Mouse (Mus musculus): ENCODE measurements at regions not wholly inside any gene's neighbourhood (a gene's known extent, or its start where the extent isn't known, plus 50 kb on each side); places are given as distances from the start of the nearest gene placed in this dataset.
"Not testable (repeated sequence)": the region's sequence is repeated elsewhere in the genome, so short reads cannot be mapped to it uniquely, and the experiment has no call there.

DNA sequence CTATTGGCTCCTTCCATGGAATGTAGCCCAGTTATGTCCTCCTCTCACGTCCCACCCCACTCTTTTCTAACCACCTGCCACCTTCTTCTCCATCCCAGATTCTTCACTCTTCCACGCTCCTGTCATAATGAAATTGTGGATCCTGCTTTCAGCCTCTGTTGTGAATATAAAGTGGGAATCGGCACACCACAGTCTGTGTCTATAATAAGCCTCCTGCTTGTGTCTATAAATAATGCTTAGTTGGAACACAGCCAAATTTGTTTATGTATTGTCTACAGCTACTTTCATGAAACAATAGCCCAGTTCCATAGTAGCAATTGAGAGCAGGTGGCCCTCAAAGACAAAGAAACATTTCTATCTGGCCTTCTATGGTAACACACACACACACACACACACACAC lies 137.5 kb upstream of the Rps6ka3 start:
- DNase-seq (ENCODE audit: low spot score) = no peak

DNA sequence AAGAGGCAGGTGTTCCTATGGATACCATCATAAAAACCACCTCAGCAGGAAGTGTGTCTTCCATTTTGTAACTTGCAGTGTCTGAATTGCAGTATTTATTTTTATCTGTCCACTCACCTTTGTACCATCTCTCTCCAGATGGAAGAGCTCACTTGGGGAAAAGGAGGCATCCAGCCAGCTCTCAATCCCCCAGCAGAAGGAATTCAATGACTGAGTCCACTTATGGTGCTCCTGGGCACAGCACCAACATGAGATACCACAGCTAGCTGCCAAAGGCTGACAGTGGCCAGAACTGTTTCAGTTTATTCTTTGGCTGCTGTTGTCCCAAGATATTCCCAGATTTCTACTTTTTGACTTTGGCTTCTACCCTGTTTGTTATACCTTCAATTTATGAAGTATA lies 136.6 kb upstream of the Rps6ka3 start:
- DNase-seq (ENCODE audit: low spot score) = no peak

DNA sequence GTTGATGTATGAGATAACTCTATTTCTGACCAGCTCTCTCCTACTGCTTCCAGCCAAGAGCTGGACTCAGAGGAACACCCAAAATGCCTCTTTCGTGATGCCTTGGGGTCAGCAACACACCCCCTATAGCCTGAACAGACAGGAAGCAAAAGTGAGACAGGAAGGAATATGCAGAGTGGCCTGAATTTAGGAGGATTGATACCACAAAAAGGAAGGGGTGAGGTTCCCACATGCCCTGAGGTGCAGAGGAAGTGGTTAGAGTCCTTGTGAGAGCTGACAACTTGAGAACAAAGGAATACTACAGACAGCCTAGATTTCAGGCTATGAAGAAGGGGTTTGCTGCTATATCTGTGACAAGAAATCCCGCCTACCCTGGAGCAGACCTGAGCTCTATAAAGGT lies 129.6 kb upstream of the Rps6ka3 start:
- no peak for DNase-seq (ENCODE audit: low spot score)

DNA sequence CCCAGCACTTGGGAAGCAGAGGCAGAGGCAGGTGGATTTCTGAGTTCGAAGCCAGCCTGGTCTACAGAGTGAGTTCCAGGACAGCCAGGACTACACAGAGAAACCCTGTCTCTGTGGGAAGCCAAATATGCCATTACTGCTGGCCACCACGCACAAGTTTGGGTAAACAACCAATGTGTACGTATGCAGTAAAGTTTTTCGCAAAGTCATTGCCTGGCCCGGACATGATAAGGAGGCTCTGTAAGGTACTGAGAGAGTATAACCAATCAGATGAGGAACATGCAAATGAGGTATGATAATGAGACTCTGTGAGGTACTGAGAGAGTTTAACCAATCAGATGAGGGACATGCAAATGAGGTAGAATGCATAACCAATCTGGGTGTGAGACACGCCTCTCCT lies 99.5 kb upstream of the Rps6ka3 start:
- DNase-seq (ENCODE audit: low spot score) = not testable (repeated sequence)

DNA sequence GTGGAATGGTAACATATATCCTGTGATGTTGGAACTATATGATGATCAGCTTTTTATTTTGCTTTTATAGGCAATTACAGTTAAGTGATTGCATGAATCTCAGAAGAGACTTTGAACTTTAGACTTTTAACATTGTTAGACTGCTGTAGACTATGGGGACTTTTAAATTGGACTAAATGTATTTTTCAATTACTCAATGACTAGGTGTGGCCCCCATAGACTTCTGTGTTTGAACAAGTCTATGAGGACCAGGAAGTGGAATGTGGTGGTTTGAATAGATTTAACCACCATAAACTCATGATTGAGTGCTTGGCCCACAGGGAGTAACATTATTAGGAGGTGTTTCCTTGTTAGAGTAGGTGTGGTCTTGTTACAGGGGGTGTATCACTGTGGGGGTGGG lies 93.9 kb upstream of the Rps6ka3 start:
- DNase-seq (ENCODE audit: low spot score) = no peak

DNA sequence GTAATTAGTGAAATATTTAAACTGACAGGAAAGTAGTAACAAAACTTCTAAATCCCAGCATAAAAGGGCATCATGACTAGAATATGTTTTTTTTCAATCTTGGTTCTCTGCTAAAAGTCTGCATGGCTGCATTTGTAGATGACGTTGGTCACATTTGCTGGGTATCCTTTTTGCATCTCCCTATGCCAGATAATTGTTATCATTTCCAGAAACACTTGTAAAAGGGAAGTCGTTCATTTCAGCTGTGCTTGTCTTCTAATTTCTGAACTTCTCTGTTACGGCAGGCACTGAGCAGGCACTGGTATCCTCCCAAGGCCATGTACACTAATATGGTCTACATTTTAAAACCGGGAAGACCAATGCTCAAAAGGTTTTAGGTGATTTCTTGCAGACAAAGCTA lies 69.6 kb upstream of the Rps6ka3 start:
- DNase-seq (ENCODE audit: low spot score) = no peak

DNA sequence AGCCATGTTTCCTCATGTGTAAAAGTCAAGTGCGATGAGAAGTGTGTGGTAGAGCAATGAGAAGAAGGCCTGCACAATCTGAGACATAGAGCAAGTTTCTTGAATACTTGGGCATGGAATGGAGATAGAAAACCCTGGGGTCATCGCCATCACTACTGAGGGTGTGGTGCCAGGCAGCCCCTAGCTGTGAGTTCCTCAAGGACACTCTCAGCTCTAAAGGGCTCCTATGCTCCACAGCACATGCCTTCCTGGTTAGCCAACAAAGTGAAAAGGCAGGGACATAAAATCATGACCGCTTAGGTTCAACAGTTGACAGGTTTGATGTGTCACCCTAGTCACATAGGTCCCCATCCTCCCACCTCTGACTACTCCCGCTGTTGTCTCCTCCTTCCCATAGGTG lies 66.8 kb upstream of the Rps6ka3 start:
- DNase-seq (ENCODE audit: low spot score) = no peak

DNA sequence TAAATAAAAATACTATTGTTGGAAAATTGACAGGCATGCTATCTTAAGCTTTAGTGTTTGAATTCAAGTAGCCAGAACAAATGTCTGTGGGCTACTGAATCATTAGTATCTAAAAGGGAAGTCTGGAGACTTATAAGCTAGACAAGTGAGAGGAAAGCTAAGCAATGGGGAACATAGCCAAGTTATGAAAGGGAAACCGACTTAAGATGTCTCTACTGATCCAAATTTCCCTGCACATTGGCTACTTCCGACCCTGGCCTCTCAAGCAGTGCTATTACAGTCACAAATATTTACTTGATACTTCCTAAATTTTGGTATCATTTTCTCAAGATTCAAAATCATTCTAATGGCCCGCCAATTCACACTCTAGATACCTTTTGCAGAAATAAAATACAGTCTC lies 65.4 kb upstream of the Rps6ka3 start:
- no peak for DNase-seq (ENCODE audit: low spot score)

DNA sequence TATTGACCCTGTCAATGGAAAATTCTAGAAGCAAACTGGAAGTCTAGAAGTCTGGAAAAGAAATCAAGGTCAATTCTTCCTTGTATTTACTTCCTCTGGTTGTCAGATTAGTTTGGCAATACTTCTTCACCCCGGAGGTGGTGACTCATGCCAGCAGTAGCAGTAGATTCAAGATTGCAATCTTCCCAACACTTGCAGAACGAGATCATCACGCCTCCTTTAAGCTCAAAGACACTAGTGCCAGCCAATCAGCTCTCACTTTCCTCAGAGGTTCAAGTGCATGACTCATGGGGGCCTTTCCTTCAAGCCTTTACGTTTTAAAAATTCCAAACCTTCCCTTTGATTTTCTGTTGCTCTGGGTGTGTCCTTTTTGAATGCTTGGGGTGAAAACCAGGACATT lies 64.9 kb upstream of the Rps6ka3 start:
- no peak for DNase-seq (ENCODE audit: low spot score)

DNA sequence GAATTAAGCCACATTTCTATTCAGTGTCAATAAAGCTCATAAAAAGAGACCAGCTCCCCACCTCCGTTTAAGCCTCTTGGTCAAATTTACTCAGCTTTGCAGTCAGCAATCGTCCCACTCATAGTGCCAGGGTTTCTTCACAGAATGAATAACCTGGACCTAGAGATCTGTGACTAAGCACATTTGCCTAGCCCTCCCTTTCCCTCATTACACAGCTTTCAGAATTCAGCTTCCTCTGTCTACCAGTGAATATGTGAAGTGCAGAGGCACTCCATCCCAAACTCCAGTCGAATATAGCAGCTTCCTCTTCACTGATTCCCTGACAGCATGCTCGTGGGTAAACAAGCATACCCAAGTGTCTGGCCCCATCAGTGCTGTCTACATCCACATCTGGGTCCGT lies 54.3 kb upstream of the Rps6ka3 start:
- no peak for DNase-seq (ENCODE audit: low spot score)

DNA sequence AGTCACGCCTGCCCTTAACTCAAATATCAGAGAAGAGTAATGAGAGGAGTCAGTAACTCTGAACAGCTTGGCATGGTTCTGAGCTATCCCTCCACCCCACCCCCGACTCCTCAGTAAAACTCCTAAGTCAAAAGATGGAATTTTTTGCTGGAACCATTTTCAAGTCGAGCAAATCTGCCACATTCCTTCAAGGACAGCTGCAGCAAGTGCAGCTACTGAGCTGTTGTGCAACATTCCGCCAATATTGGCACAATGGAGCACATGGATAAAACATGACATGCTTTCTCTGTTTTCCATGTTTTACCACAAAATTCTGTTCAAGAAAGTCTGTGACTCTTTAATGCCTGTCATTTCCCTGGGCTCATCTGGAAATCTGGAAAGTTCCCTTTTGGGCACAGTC lies 53.1 kb upstream of the Rps6ka3 start:
- no peak for DNase-seq (ENCODE audit: low spot score)

DNA sequence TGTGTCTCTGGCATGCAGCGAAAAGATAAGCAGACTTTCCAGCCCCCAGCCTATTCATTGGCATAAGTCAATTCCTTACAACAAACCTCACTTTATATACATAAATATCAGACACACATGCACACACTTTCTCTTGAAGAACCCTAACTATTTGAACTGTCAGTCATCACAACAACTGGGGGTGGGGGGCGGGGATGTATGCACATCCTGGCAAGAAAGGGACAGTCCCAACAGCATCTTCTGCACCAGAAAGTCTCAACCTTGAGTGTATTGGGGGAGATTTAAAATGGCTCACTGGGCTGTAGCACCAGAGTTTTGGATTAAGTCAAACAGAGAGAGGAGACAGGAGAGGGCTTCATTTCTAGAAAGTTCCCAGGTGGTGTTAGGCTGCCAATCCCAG lies 50.4 kb upstream of the Rps6ka3 start:
- no peak for DNase-seq (ENCODE audit: low spot score)
